Mouse (Mus musculus) ES-Bruce4 (cell line): ENCODE data around the gene Pard3.

Experiments used
- CTCF ChIP-seq: IDR thresholded peaks from one replicate; pipeline ENCODE4 v1.8.1; 2011; ENCODE audit warnings: low read depth, low read length
- EP300 ChIP-seq: IDR thresholded peaks from 2 replicates; pipeline ENCODE4 v1.6.1; 2011; ENCODE audit warnings: low read depth, low read length; ENCODE audit not compliant: insufficient read depth
- POLR2A ChIP-seq: IDR thresholded peaks from one replicate; pipeline ENCODE4 v1.8.1; 2011; ENCODE audit warnings: low read length; ENCODE audit not compliant: insufficient read depth

DNA sequence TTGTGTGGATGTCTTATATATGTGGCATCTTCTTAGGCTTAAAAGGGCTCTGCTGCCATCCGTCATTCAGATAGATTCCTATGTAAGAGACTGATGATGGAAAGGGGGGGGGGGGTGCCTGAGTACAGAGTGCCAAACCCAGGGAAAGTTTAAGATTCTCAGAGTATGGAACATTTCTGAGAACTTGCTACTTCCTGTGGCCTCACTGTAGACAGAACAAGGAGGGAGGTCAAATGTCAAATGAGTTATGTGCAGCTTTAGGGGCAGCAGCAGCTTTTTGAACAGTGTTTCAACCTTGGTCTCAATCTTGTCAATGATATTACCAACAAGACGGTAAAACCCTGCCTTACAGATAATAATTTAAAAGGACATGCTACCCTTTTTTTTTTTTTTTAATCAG, 367.5 kb downstream of the Pard3 start:
- TF ChIP-seq EP300 (no peak), POLR2A (no peak), CTCF (no peak)
